Mouse (Mus musculus) hindbrain, embryonic 15.5 days (tissue): ENCODE measurements around the gene Glt6d1. TPM values are rescaled to one million over a fixed set of nuclear protein-coding genes. Genes with fewer than 3 reads are reported as not detected.
A peak's percentile ranks its signal among the peaks of the same experiment; 100 is the strongest.
"Not testable (repeated sequence)": the region's sequence is repeated elsewhere in the genome, so short reads cannot be mapped to it uniquely, and the experiment has no call there.

Experiments used
- ATAC-seq: fragments of 200-750 bp; cut with Nextera tagmentation; 2 replicates; pipeline ENCODE4 v1.8.0; 2017; ENCODE audit warnings: low read depth, moderate number of reproducible peaks, moderate TSS enrichment; ENCODE audit not compliant: low FRiP score
- H3K27ac ChIP-seq: fragments of 300-500 bp; sonication (generic); replicated peaks from 2 replicates; pipeline ENCODE4 v1.5.1; 2015; ENCODE audit warnings: mild to moderate bottlenecking, inconsistent platforms
- H3K27me3 ChIP-seq: fragments of 300-500 bp; sonication (generic); 2 replicates; pipeline ENCODE4 v1.6.1; 2015; ENCODE audit warnings: control low read depth, inconsistent platforms
- H3K36me3 ChIP-seq: fragments of 300-500 bp; sonication (generic); 2 replicates; pipeline ENCODE4 v1.6.1; 2015; ENCODE audit warnings: control low read depth, inconsistent platforms
- H3K4me1 ChIP-seq: fragments of 300-500 bp; sonication (generic); replicated peaks from 2 replicates; pipeline ENCODE4 v1.6.1; 2015; ENCODE audit warnings: control low read depth, inconsistent platforms
- H3K4me2 ChIP-seq: fragments of 300-500 bp; sonication (generic); 2 replicates; pipeline ENCODE4 v1.6.1; 2015; ENCODE audit warnings: moderate library complexity, mild to moderate bottlenecking, inconsistent platforms
- H3K4me3 ChIP-seq: fragments of 300-500 bp; sonication (generic); 2 replicates; pipeline ENCODE4 v1.5.1; 2015; ENCODE audit warnings: mild to moderate bottlenecking, inconsistent platforms
- H3K9ac ChIP-seq: fragments of 300-500 bp; sonication (generic); 2 replicates; pipeline ENCODE4 v1.6.1; 2015; ENCODE audit warnings: inconsistent platforms
- H3K9me3 ChIP-seq: fragments of 300-500 bp; sonication (generic); 2 replicates; pipeline ENCODE4 v1.6.1; 2016; ENCODE audit warnings: control low read depth, inconsistent platforms
- WGBS: fragments of 180-500 bp; shearing (Covaris S2); methylation state at CpG from one replicate; pipeline ENCODE4 v1.1.7; 2015; 5-methylcytosine and 5-hydroxymethylcytosine counted together
- polyA plus RNA-seq: library from polyadenylated mRNA; unstranded; fragments of >200 nt; fragmentation: Nextera tagmentation; extraction: Ambion mirVana; gene quantifications from 2 replicates; pipeline ENCODE4 v1.2.1, GENCODE M21; 2015

Gene Glt6d1
- not detected in 2 replicates for polyA plus RNA-seq

- H3K9ac ChIP-seq, H3K9me3 ChIP-seq, H3K4me1 ChIP-seq, H3K4me2 ChIP-seq, H3K36me3 ChIP-seq, H3K27ac ChIP-seq, H3K27me3 ChIP-seq, ATAC-seq, H3K4me3 ChIP-seq: not testable (repeated sequence)
- 80% methylated on average over 1 of the region's 1 CpGs for WGBS
Measured at GRCm38 (mm10) chr2:25815748-25816147, at the start of gene Glt6d1. Gene Glt6d1 (minus strand): TSS chr2:25815848.

GRCm38 (mm10) chr2:25865412-25865811 is 49.8 kb upstream of the Glt6d1 start:
- Histone ChIP-seq H3K9me3 (no peaks in the 10 kb centered on the region), H3K4me3 (no peak overlapping the region), H3K27me3 (peaks cover 3% of the 10 kb centered on the region; the same call in 1 of the 2 replicates), H3K9ac (no peak overlapping the region), H3K27ac (no peak overlapping the region), H3K36me3 (no peaks in the 10 kb centered on the region), H3K4me2 (peak overlapping the region; percentile 13; the same call in 1 of the 2 replicates), H3K4me1 (peaks cover 32% of the 10 kb centered on the region)
- 6% methylated on average over 4 of the region's 4 CpGs for WGBS
- ATAC-seq: no peak

- no peak overlapping the region for H3K27ac ChIP-seq
- no peaks in the 10 kb centered on the region for H3K36me3 ChIP-seq
- H3K4me1 ChIP-seq: peaks cover 32% of the 10 kb centered on the region
- WGBS: 5% methylated on average over 18 of the region's 18 CpGs
- ATAC-seq: 0 out of 2 replicates have a peak, but pooled peaks have one; percentile 21
- no peaks in the 10 kb centered on the region for H3K9me3 ChIP-seq
- peak overlapping the region; percentile 100 for H3K4me2 ChIP-seq
- H3K27me3 ChIP-seq: peaks cover 3% of the 10 kb centered on the region; the same call in 1 of the 2 replicates
- peak overlapping the region; percentile 47 for H3K9ac ChIP-seq
- peak overlapping the region; percentile 67 for H3K4me3 ChIP-seq
Measured at GRCm38 (mm10) chr2:25864230-25864629, 48.6 kb upstream of the Glt6d1 start.

- peak within 1 kb of the TSS; percentile 100 for H3K4me2 ChIP-seq
- peak within 1 kb of the TSS; percentile 67 for H3K4me3 ChIP-seq
- ATAC-seq: peak; percentile 36
- H3K9ac ChIP-seq: peak within 1 kb of the TSS; percentile 47
- H3K9me3 ChIP-seq: no peaks in the 10 kb centered on the region
- no peaks in the 10 kb centered on the region for H3K36me3 ChIP-seq
- H3K4me1 ChIP-seq: peaks cover 32% of the 10 kb centered on the region
- H3K27me3 ChIP-seq: peaks cover 3% of the 10 kb centered on the region; the same call in 1 of the 2 replicates
- H3K27ac ChIP-seq: no peak within 1 kb of the TSS
- WGBS: under 1% methylated on average over 45 of the region's 53 CpGs
Measured at GRCm38 (mm10) chr2:25863337-25864131, 47.9 kb upstream of the Glt6d1 start, which contains the start of gene Kcnt1. Gene Kcnt1 (plus strand): TSS chr2:25863734.

- Histone ChIP-seq H3K4me2 (peak overlapping the region; percentile 100), H3K4me3 (peak overlapping the region; percentile 67), H3K9ac (no peak overlapping the region), H3K36me3 (no peaks in the 10 kb centered on the region), H3K9me3 (no peaks in the 10 kb centered on the region), H3K27ac (no peak overlapping the region), H3K27me3 (peaks cover 3% of the 10 kb centered on the region; the same call in 1 of the 2 replicates), H3K4me1 (peaks cover 32% of the 10 kb centered on the region)
- WGBS: 54% methylated on average over 5 of the region's 5 CpGs
- ATAC-seq: no peak
Measured at GRCm38 (mm10) chr2:25862696-25863270, 47.1 kb upstream of the Glt6d1 start.

GRCm38 (mm10) chr2:25862038-25862437 is 46.4 kb upstream of the Glt6d1 start:
- H3K4me3 ChIP-seq: no peak overlapping the region
- WGBS: 66% methylated on average over 2 of the region's 2 CpGs
- no peak overlapping the region for H3K27ac ChIP-seq
- H3K9ac ChIP-seq: no peak overlapping the region
- no peaks in the 10 kb centered on the region for H3K9me3 ChIP-seq
- H3K4me2 ChIP-seq: no peak overlapping the region
- H3K4me1 ChIP-seq: peaks cover 32% of the 10 kb centered on the region
- H3K36me3 ChIP-seq: no peaks in the 10 kb centered on the region
- ATAC-seq: no peak
- peaks cover 3% of the 10 kb centered on the region; the same call in 1 of the 2 replicates for H3K27me3 ChIP-seq

GRCm38 (mm10) chr2:25859891-25860290 is 44.2 kb upstream of the Glt6d1 start:
- H3K27me3 ChIP-seq: no peaks in the 10 kb centered on the region
- H3K4me2 ChIP-seq: no peak overlapping the region
- no peaks in the 10 kb centered on the region for H3K9me3 ChIP-seq
- H3K4me1 ChIP-seq: peaks cover 25% of the 10 kb centered on the region
- no peak for ATAC-seq
- H3K36me3 ChIP-seq: no peaks in the 10 kb centered on the region
- 91% methylated on average over 3 of the region's 3 CpGs for WGBS
- no peak overlapping the region for H3K9ac ChIP-seq
- no peak overlapping the region for H3K27ac ChIP-seq
- no peak overlapping the region for H3K4me3 ChIP-seq

- Histone ChIP-seq H3K9me3 (no peaks in the 10 kb centered on the region), H3K4me3 (no peak overlapping the region), H3K36me3 (no peaks in the 10 kb centered on the region), H3K27me3 (no peaks in the 10 kb centered on the region), H3K4me1 (no peaks in the 10 kb centered on the region), H3K4me2 (no peak overlapping the region), H3K9ac (no peak overlapping the region), H3K27ac (no peak overlapping the region)
- no peak for ATAC-seq
- 77% methylated on average over 5 of the region's 5 CpGs for WGBS
Measured at GRCm38 (mm10) chr2:25853998-25854397, 38.4 kb upstream of the Glt6d1 start.

- no peak overlapping the region for H3K4me2 ChIP-seq
Measured at GRCm38 (mm10) chr2:25852626-25853025, 37.0 kb upstream of the Glt6d1 start.

GRCm38 (mm10) chr2:25850330-25850729 is 34.7 kb upstream of the Glt6d1 start:
- no peak overlapping the region for H3K4me3 ChIP-seq
- ATAC-seq: no peak
- H3K36me3 ChIP-seq: no peaks in the 10 kb centered on the region
- H3K4me2 ChIP-seq: no peak overlapping the region
- H3K27ac ChIP-seq: no peak overlapping the region
- 11% methylated on average over 4 of the region's 4 CpGs for WGBS
- H3K4me1 ChIP-seq: no peaks in the 10 kb centered on the region
- H3K9ac ChIP-seq: no peak overlapping the region
- H3K27me3 ChIP-seq: no peaks in the 10 kb centered on the region
- H3K9me3 ChIP-seq: no peaks in the 10 kb centered on the region

More at GRCm38 (mm10) chr2:25852626-25853025, 37.0 kb upstream of the Glt6d1 start:
- Histone ChIP-seq H3K4me1 (no peaks in the 10 kb centered on the region), H3K36me3 (no peaks in the 10 kb centered on the region), H3K27me3 (no peaks in the 10 kb centered on the region), H3K9ac (no peak overlapping the region), H3K9me3 (no peaks in the 10 kb centered on the region), H3K4me3 (no peak overlapping the region), H3K27ac (no peak overlapping the region)
- 44% methylated on average over 3 of the region's 3 CpGs for WGBS
- peak; percentile 68; the same call in 1 of the 2 replicates for ATAC-seq

- ATAC-seq: no peak
Measured at GRCm38 (mm10) chr2:25847226-25847625, 31.6 kb upstream of the Glt6d1 start, which contains the start of gene Sohlh1. Gene Sohlh1 (minus strand): TSS chr2:25847248.

GRCm38 (mm10) chr2:25846516-25846915 is 30.9 kb upstream of the Glt6d1 start:
- no peak for ATAC-seq
- no peak overlapping the region for H3K27ac ChIP-seq
- no peaks in the 10 kb centered on the region for H3K36me3 ChIP-seq
- no peak overlapping the region for H3K9ac ChIP-seq
- H3K4me2 ChIP-seq: no peak overlapping the region
- H3K4me3 ChIP-seq: no peak overlapping the region
- no peaks in the 10 kb centered on the region for H3K27me3 ChIP-seq
- no peaks in the 10 kb centered on the region for H3K4me1 ChIP-seq
- 85% methylated on average over 8 of the region's 8 CpGs for WGBS
- no peaks in the 10 kb centered on the region for H3K9me3 ChIP-seq

More at GRCm38 (mm10) chr2:25847226-25847625, 31.6 kb upstream of the Glt6d1 start, which contains the start of gene Sohlh1:
- H3K36me3 ChIP-seq: no peaks in the 10 kb centered on the region
- no peak within 1 kb of the TSS for H3K9ac ChIP-seq
- no peaks in the 10 kb centered on the region for H3K27me3 ChIP-seq
- no peak within 1 kb of the TSS for H3K4me3 ChIP-seq
- no peaks in the 10 kb centered on the region for H3K9me3 ChIP-seq
- 88% methylated on average over 16 of the region's 16 CpGs for WGBS
- H3K4me1 ChIP-seq: no peaks in the 10 kb centered on the region
- H3K27ac ChIP-seq: no peak within 1 kb of the TSS
- no peak within 1 kb of the TSS for H3K4me2 ChIP-seq
